Mouse (Mus musculus): Measurements from ENCODE around the gene D5Ertd579e. TPM values are rescaled to one million over a fixed set of nuclear protein-coding genes. Genes with fewer than 3 reads are reported as not detected.

The D5Ertd579e gene
- polyA plus RNA-seq, 1 experiment from 2014 or later = 30.2 TPM

DNA sequence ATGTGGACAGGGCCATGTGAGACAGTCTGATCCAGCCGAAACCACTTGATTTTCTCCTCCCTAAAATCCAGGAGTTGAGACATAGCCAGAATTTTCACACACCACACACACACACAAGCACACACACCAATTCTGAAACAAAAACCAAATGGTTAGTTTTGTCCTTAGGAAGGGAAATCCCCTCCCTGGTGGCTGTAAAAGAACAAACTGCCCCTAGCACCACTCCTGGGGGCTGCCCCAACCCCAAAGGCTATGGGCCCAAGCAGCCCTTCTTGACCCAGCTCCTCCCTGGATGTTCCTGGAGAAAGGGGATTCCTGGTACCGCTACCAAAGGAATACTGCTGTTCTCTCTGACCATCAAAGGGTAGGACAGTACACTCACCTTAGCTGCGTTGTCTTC is 119.4 kb downstream of the D5Ertd579e start:
- 97% methylated on average over 3 of the region's 3 CpGs for WGBS
- ATAC-seq = no peak
- H3K27ac ChIP-seq (ENCODE audit: low read depth, low read length) = no peak overlapping the region

DNA sequence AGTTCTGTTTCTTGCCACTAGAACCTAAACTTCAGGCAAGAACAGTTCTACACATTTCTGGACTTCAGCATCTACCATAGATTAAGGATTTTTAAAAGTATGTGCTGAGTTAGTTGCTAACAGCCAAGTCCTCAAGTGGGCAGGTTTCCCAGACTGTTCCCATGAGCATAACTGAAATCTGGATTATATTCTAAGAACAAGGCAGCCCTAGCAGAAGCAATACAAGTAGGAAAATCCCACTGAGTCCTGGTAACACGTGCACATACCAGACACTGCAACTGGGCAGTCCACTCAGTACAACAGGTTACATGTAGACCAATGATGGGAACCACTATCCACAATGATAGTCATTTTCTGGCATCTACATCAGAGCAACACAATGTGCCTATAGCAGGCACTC is 120.1 kb downstream of the D5Ertd579e start:
- DNase-seq (ENCODE audit: low spot score) = no peak
- no peaks in the 10 kb centered on the region for H3K4me1 ChIP-seq (ENCODE audit: control insufficient read depth, insufficient read depth, low read length)
- no peak overlapping the region for H3K9ac ChIP-seq (ENCODE audit: low read length)
- no peak overlapping the region for H3K27ac ChIP-seq (ENCODE audit: low read depth, low read length)
- no peak overlapping the region for H3K4me2 ChIP-seq (ENCODE audit: low read length)
- H3K4me3 ChIP-seq (ENCODE audit: low read depth, low read length) = no peak overlapping the region
- WGBS = 79% methylated on average over 1 of the region's 1 CpGs
- H3K36me3 ChIP-seq (ENCODE audit: control insufficient read depth, insufficient read depth, low read length) = peaks cover 6% of the 10 kb centered on the region
- ATAC-seq = no peak
- no peaks in the 10 kb centered on the region for H3K27me3 ChIP-seq (replicated peaks; ENCODE audit: control insufficient read depth, insufficient read depth, low read length)
- H3K9me3 ChIP-seq (replicated peaks; ENCODE audit: control insufficient read depth, low read length) = no peaks in the 10 kb centered on the region

More for the DNA sequence above, 119.4 kb downstream of the D5Ertd579e start:
- no peak for DNase-seq (ENCODE audit: low spot score)
- H3K4me1 ChIP-seq (ENCODE audit: control insufficient read depth, insufficient read depth, low read length) = peaks cover 2% of the 10 kb centered on the region; the same call in 1 of the 2 replicates
- no peak overlapping the region for H3K4me2 ChIP-seq (ENCODE audit: low read length)
- H3K36me3 ChIP-seq (ENCODE audit: control insufficient read depth, insufficient read depth, low read length) = no peaks in the 10 kb centered on the region
- H3K9me3 ChIP-seq (replicated peaks; ENCODE audit: control insufficient read depth, low read length) = no peaks in the 10 kb centered on the region
- H3K4me3 ChIP-seq (ENCODE audit: low read depth, low read length) = no peak overlapping the region
- no peak overlapping the region for H3K9ac ChIP-seq (ENCODE audit: low read length)
- no peaks in the 10 kb centered on the region for H3K27me3 ChIP-seq (replicated peaks; ENCODE audit: control insufficient read depth, insufficient read depth, low read length)

DNA sequence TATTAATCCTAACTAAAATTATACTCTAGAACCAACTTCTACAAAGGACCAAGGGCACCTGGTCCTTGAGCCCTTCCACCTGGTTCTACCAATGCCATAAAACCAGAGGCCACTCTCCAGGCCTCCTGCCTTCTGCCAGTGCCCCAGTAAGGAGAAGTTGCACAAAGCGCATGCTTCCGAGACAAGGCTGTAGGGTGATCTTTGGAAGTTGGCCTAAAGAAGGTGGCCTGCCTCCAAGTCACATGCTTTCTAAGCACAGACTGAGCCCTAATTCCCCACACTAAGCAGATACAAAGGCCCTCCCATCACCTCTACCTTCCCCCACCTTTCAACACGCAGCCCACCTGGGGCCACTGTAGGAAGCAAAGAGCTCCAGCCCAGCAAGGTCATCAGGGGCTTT is 120.6 kb downstream of the D5Ertd579e start:
- ATAC-seq = no peak
- Histone ChIP-seq H3K4me2 (ENCODE audit: low read length) (no peak overlapping the region), H3K9me3 (replicated peaks; ENCODE audit: control insufficient read depth, low read length) (no peaks in the 10 kb centered on the region), H3K4me3 (ENCODE audit: low read depth, low read length) (no peak overlapping the region), H3K9ac (ENCODE audit: low read length) (no peak overlapping the region), H3K27ac (ENCODE audit: low read depth, low read length) (no peak overlapping the region), H3K27me3 (replicated peaks; ENCODE audit: control insufficient read depth, insufficient read depth, low read length) (no peaks in the 10 kb centered on the region), H3K4me1 (ENCODE audit: control insufficient read depth, insufficient read depth, low read length) (no peaks in the 10 kb centered on the region), H3K36me3 (ENCODE audit: control insufficient read depth, insufficient read depth, low read length) (peaks cover 10% of the 10 kb centered on the region)
- WGBS = 79% methylated on average over 3 of the region's 3 CpGs
- DNase-seq (ENCODE audit: low spot score) = no peak

DNA sequence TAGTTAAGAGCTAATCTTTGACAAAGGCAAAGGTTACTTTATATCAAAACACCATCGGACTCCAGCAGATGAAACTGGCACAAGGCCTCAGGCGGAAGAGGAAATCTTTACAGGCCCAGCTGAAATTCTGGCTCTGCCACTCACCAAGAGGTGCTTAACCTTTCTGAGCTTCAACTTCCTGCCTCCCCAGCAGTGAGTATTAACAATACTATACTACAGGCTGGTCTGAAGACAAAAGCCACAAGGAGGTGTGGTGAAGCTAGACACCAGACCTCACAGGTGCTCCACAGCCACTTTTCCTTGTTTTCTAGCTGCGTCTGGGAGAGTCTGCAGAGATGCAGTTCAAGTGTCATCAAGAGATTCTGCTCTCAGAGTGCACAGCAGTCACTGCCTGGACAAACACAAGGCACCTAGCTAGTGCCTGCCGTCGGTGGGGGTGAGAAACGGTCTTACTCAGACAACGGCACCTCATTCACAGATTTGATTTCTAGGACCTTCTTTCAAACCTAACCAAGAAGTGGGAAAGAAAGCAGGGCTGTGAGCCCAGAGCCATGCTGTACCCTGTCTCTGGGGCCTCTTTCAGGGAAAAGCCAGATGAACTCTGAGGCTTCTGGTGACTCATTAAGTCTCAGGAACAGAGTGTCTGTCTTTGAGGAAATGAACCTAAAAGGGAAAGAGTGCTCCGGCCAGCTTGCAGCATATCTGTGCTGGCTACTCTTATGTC is 121.5 kb downstream of the D5Ertd579e start:
- ATAC-seq (no peak), DNase-seq (ENCODE audit: low spot score) (no peak)
- Histone ChIP-seq H3K4me1 (ENCODE audit: control insufficient read depth, insufficient read depth, low read length) (no peaks in the 10 kb centered on the region), H3K9me3 (replicated peaks; ENCODE audit: control insufficient read depth, low read length) (no peaks in the 10 kb centered on the region), H3K9ac (ENCODE audit: low read length) (0 out of 2 replicates have a peak overlapping the region, but pooled peaks have one; percentile 8), H3K27ac (ENCODE audit: low read depth, low read length) (no peak overlapping the region), H3K4me3 (ENCODE audit: low read depth, low read length) (no peak overlapping the region), H3K4me2 (ENCODE audit: low read length) (no peak overlapping the region), H3K36me3 (ENCODE audit: control insufficient read depth, insufficient read depth, low read length) (peaks cover 10% of the 10 kb centered on the region), H3K27me3 (replicated peaks; ENCODE audit: control insufficient read depth, insufficient read depth, low read length) (no peaks in the 10 kb centered on the region)
- WGBS = 62% methylated on average over 8 of the region's 8 CpGs

DNA sequence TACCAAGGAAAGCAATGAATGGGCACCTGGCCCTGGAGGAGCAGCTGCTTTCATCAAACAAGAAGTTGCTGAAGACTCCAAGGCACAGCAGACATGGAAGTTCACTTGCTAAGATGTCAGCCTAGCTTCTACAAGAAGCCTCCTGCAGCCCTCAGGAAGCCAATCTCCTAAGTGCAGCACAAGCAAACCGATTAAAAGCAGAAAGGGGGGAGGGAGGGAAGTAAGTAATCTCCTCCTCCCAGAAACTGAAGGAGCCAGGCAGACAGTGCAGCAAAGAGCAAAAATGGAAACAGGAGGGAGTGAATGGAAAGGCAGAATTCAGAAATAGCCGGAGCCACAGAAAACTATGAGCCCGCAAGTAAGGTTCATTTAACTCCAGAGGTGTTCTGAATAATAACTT is 122.5 kb downstream of the D5Ertd579e start:
- no peak for ATAC-seq
- H3K4me1 ChIP-seq (ENCODE audit: control insufficient read depth, insufficient read depth, low read length) = no peaks in the 10 kb centered on the region
- no peak overlapping the region for H3K27ac ChIP-seq (ENCODE audit: low read depth, low read length)
- no peak for DNase-seq (ENCODE audit: low spot score)
- 50% methylated on average over 3 of the region's 3 CpGs for WGBS
- H3K9ac ChIP-seq (ENCODE audit: low read length) = no peak overlapping the region
- no peaks in the 10 kb centered on the region for H3K27me3 ChIP-seq (replicated peaks; ENCODE audit: control insufficient read depth, insufficient read depth, low read length)
- no peak overlapping the region for H3K4me3 ChIP-seq (ENCODE audit: low read depth, low read length)
- no peak overlapping the region for H3K4me2 ChIP-seq (ENCODE audit: low read length)
- H3K9me3 ChIP-seq (replicated peaks; ENCODE audit: control insufficient read depth, low read length) = no peaks in the 10 kb centered on the region
- H3K36me3 ChIP-seq (ENCODE audit: control insufficient read depth, insufficient read depth, low read length) = peaks cover 10% of the 10 kb centered on the region

DNA sequence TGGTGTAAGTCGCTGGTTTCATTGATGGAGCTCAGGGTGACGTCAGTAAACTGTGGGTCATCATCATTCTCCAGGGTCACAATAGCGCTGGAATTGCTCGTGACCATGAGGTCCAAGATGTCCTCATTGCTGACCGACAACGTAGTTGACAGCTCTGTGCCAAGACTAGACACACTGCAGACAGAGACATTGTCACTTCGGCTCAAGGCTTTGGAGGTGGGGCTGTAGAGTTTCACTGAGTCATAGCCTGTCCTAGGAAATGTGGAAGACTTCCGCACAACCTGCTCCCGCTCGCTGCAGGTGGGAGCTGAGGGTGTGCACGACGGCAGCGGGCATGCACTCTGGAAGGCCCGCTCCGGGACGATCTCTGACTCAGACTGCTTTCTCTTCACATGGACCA is 124.5 kb downstream of the D5Ertd579e start:
- no peak overlapping the region for H3K9ac ChIP-seq (ENCODE audit: low read length)
- H3K4me1 ChIP-seq (ENCODE audit: control insufficient read depth, insufficient read depth, low read length) = no peaks in the 10 kb centered on the region
- no peak overlapping the region for H3K4me2 ChIP-seq (ENCODE audit: low read length)
- no peaks in the 10 kb centered on the region for H3K9me3 ChIP-seq (replicated peaks; ENCODE audit: control insufficient read depth, low read length)
- no peak for ATAC-seq
- no peak overlapping the region for H3K27ac ChIP-seq (ENCODE audit: low read depth, low read length)
- no peak overlapping the region for H3K4me3 ChIP-seq (ENCODE audit: low read depth, low read length)
- WGBS = 94% methylated on average over 16 of the region's 16 CpGs
- no peaks in the 10 kb centered on the region for H3K27me3 ChIP-seq (replicated peaks; ENCODE audit: control insufficient read depth, insufficient read depth, low read length)
- peaks cover 10% of the 10 kb centered on the region for H3K36me3 ChIP-seq (ENCODE audit: control insufficient read depth, insufficient read depth, low read length)
- no peak for DNase-seq (ENCODE audit: low spot score)

DNA sequence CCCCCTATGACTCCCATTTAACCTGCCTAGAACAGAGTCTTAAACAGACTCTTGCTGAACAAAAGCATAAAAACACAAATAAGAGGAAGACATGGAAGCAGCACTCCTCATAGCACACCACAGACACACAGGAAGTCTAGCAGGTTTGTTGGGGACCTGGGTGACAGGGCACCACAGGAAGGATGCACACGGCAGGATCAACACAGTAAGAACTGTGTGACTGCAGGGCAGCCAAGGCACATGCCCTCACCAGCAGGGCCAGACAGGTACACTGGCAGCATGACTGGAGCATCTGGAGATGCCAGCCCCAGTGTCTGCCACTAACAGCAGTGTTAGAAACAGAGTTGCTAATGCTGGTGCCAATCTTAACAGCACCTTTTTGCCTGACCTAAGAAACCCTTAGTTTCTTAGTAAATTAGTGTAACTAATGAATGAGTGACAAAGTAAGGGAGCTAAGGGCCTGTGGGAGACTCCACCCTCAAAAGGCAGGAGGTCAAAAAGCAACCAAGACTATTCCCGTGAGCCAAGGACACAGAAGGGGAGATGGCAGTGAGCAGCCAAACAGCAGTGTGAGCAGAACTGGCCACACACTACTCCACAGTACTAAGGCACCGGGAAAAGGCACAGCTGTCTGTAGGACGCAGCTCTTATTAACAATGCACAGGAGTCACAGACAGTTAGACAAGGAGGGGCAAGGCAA is 125.1 kb downstream of the D5Ertd579e start:
- WGBS = 89% methylated on average over 4 of the region's 4 CpGs
- Histone ChIP-seq H3K27me3 (replicated peaks; ENCODE audit: control insufficient read depth, insufficient read depth, low read length) (no peaks in the 10 kb centered on the region), H3K4me1 (ENCODE audit: control insufficient read depth, insufficient read depth, low read length) (no peaks in the 10 kb centered on the region), H3K9ac (ENCODE audit: low read length) (no peak overlapping the region), H3K27ac (ENCODE audit: low read depth, low read length) (no peak overlapping the region), H3K36me3 (ENCODE audit: control insufficient read depth, insufficient read depth, low read length) (peaks cover 10% of the 10 kb centered on the region), H3K4me2 (ENCODE audit: low read length) (no peak overlapping the region), H3K4me3 (ENCODE audit: low read depth, low read length) (no peak overlapping the region), H3K9me3 (replicated peaks; ENCODE audit: control insufficient read depth, low read length) (no peaks in the 10 kb centered on the region)
- DNase-seq (ENCODE audit: low spot score) (no peak), ATAC-seq (no peak)

DNA sequence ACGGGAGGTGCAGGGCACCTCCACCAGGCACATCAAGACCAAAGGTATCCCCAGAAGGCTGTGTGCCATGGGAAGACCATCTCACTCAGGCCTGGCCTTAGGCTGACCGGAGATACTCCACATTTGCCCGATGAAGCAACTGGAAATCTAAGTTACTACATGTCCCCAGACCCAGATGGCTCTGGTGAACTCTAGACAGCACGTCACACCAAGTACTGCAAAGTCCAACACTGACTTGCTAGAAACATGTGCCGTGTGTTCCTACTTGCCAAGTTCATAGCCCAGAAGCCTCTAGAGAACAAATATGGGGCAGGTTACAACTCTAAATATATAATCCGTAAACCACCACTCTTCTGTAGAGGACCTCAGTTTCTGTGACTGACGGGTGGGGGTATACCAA is 125.7 kb downstream of the D5Ertd579e start:
- WGBS = 93% methylated on average over 7 of the region's 7 CpGs
- no peak overlapping the region for H3K9ac ChIP-seq (ENCODE audit: low read length)
- no peak for ATAC-seq
- H3K9me3 ChIP-seq (replicated peaks; ENCODE audit: control insufficient read depth, low read length) = no peaks in the 10 kb centered on the region
- H3K4me1 ChIP-seq (ENCODE audit: control insufficient read depth, insufficient read depth, low read length) = no peaks in the 10 kb centered on the region
- no peak for DNase-seq (ENCODE audit: low spot score)
- H3K27me3 ChIP-seq (replicated peaks; ENCODE audit: control insufficient read depth, insufficient read depth, low read length) = no peaks in the 10 kb centered on the region
- peaks cover 10% of the 10 kb centered on the region for H3K36me3 ChIP-seq (ENCODE audit: control insufficient read depth, insufficient read depth, low read length)
- H3K4me2 ChIP-seq (ENCODE audit: low read length) = no peak overlapping the region
- no peak overlapping the region for H3K4me3 ChIP-seq (ENCODE audit: low read depth, low read length)
- no peak overlapping the region for H3K27ac ChIP-seq (ENCODE audit: low read depth, low read length)

DNA sequence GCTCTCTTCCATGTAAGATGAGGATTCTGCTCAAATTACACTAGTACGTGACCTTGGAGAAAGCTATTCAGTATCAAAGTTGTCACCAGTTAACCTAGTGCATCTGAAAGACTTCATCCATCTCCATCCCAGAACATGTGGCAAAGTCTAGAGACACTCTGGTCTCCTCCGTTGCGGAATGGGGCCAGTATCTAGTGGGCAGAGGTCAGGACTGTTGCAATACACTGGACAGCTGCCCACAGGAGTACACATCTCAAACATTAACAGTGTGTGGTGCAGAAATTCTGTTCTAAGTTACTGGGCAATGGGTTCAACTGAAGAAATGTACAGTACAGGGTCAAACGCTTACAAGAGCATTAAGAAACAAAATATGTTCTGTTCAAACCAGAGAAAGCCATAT is 127.7 kb downstream of the D5Ertd579e start:
- Histone ChIP-seq H3K36me3 (ENCODE audit: control insufficient read depth, insufficient read depth, low read length) (peaks cover 10% of the 10 kb centered on the region), H3K27me3 (replicated peaks; ENCODE audit: control insufficient read depth, insufficient read depth, low read length) (no peaks in the 10 kb centered on the region), H3K4me2 (ENCODE audit: low read length) (no peak overlapping the region), H3K9ac (ENCODE audit: low read length) (no peak overlapping the region), H3K27ac (ENCODE audit: low read depth, low read length) (no peak overlapping the region), H3K9me3 (replicated peaks; ENCODE audit: control insufficient read depth, low read length) (no peaks in the 10 kb centered on the region), H3K4me1 (ENCODE audit: control insufficient read depth, insufficient read depth, low read length) (no peaks in the 10 kb centered on the region), H3K4me3 (ENCODE audit: low read depth, low read length) (no peak overlapping the region)
- WGBS = 87% methylated on average over 4 of the region's 4 CpGs
- DNase-seq (ENCODE audit: low spot score) = no peak
- ATAC-seq = no peak
